ENCODE assay signal across 8 mouse cellular contexts in the genomic region with DNA sequence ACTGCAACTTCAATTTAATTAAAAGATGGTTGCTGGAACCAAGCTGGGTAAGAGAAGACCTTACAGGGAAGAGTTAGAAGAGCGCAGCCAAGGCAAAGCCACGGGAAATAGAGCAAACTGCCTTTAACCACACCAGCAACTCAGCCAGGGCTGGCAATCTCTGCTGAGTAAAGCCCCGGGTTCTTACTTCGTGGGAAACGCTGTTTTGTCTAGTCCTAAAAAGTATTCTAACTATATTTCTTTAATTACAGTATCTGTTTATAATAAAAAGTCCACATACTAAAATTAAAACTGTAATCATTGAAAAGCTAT.
A peak's percentile ranks its signal among the peaks of the same experiment; 100 is the strongest.
DNase-seq lines count a peak whose midpoint lies in the region; ATAC-seq and TF ChIP-seq lines count a peak whose summit lies in the region.

No protein-coding gene starts in this region.

- peak overlapping the region; percentile 51 for H3K4me3 ChIP-seq in kidney, embryonic 15.5 days (replicated peaks)
- H3K4me3 ChIP-seq in forebrain, embryonic 11.5 days (ENCODE audit: low read depth, low read length) = peak overlapping the region; percentile 40
- peak overlapping the region; percentile 56 for H3K4me3 ChIP-seq in kidney, postnatal 0 days (replicated peaks; ENCODE audit: low read depth, low read length)
- H3K4me3 ChIP-seq in midbrain, embryonic 13.5 days (replicated peaks) = peak overlapping the region; percentile 55

- WGBS in kidney, embryonic 15.5 days = 29% methylated on average over 5 of the region's 5 CpGs
- WGBS in forebrain, embryonic 11.5 days = 52% methylated on average over 5 of the region's 5 CpGs
- 16% methylated on average over 5 of the region's 5 CpGs for WGBS in kidney, postnatal 0 days
- WGBS in midbrain, embryonic 13.5 days = 37% methylated on average over 5 of the region's 5 CpGs

- DNase-seq in kidney, postnatal 14 days = no peak
- peak; percentile 71 for DNase-seq in adipocyte (ENCODE audit: low spot score)
- DNase-seq in forebrain, embryonic 11.5 days (ENCODE audit: low spot score) = no peak
- DNase-seq in kidney, postnatal 0 days (ENCODE audit: low spot score) = no peak
- DNase-seq in adrenal gland, postnatal 25 days = no peak
- DNase-seq in urinary bladder, postnatal 10 days (ENCODE audit: low spot score) = no peak

- ATAC-seq in kidney, embryonic 15.5 days (replicated peaks; ENCODE audit: low FRiP score) = no peak; the same call in 1 of the 2 replicates
- peak; percentile 23; the same call in 1 of the 2 replicates for ATAC-seq in forebrain, embryonic 11.5 days (replicated peaks; ENCODE audit: low FRiP score)
- no peak for ATAC-seq in kidney, postnatal 0 days (replicated peaks; ENCODE audit: low FRiP score, low read depth)
- ATAC-seq in midbrain, embryonic 13.5 days = no peak; the same call in 1 of the 2 replicates

- H3K4me1 ChIP-seq in kidney, embryonic 15.5 days = no peaks in the 10 kb centered on the region
- H3K4me1 ChIP-seq in forebrain, embryonic 11.5 days (replicated peaks; ENCODE audit: control insufficient read depth, insufficient read depth, low read length) = no peaks in the 10 kb centered on the region
- 0 out of 2 replicates have a peak, but pooled peaks cover 8% of the 10 kb centered on the region for H3K4me1 ChIP-seq in kidney, postnatal 0 days (replicated peaks; ENCODE audit: insufficient read depth, low read length)
- peaks cover 18% of the 10 kb centered on the region for H3K4me1 ChIP-seq in midbrain, embryonic 13.5 days (replicated peaks)

- no peaks in the 10 kb centered on the region for H3K9me3 ChIP-seq in kidney, embryonic 15.5 days (replicated peaks)
- H3K9me3 ChIP-seq in forebrain, embryonic 11.5 days (ENCODE audit: control insufficient read depth, low read length) = no peaks in the 10 kb centered on the region
- no peaks in the 10 kb centered on the region for H3K9me3 ChIP-seq in kidney, postnatal 0 days (replicated peaks; ENCODE audit: low read length)
- H3K9me3 ChIP-seq in midbrain, embryonic 13.5 days = no peaks in the 10 kb centered on the region

- no peak for TF ChIP-seq CTCF in kidney, postnatal 0 days (IDR thresholded peaks at IDR 0.05; ENCODE audit: low read depth)

- peak overlapping the region; percentile 56 for H3K9ac ChIP-seq in kidney, embryonic 15.5 days
- peak overlapping the region; percentile 61 for H3K9ac ChIP-seq in forebrain, embryonic 11.5 days (ENCODE audit: low read length)
- H3K9ac ChIP-seq in kidney, postnatal 0 days (ENCODE audit: low read depth, low read length) = peak overlapping the region; percentile 62
- peak overlapping the region; percentile 52 for H3K9ac ChIP-seq in midbrain, embryonic 13.5 days (replicated peaks)

- H3K27ac ChIP-seq in kidney, embryonic 15.5 days = peak overlapping the region; percentile 85
- peak overlapping the region; percentile 68 for H3K27ac ChIP-seq in forebrain, embryonic 11.5 days (ENCODE audit: low read depth, low read length)
- H3K27ac ChIP-seq in kidney, postnatal 0 days = peak overlapping the region; percentile 84
- peak overlapping the region; percentile 82 for H3K27ac ChIP-seq in midbrain, embryonic 13.5 days

- no peaks in the 10 kb centered on the region for H3K27me3 ChIP-seq in kidney, embryonic 15.5 days
- H3K27me3 ChIP-seq in forebrain, embryonic 11.5 days (ENCODE audit: control insufficient read depth, insufficient read depth, low read length) = no peaks in the 10 kb centered on the region
- no peaks in the 10 kb centered on the region for H3K27me3 ChIP-seq in kidney, postnatal 0 days (ENCODE audit: insufficient read depth, low read length)
- no peaks in the 10 kb centered on the region for H3K27me3 ChIP-seq in midbrain, embryonic 13.5 days

- H3K36me3 ChIP-seq in kidney, embryonic 15.5 days = no peaks in the 10 kb centered on the region
- H3K36me3 ChIP-seq in forebrain, embryonic 11.5 days (ENCODE audit: control insufficient read depth, insufficient read depth, low read length) = no peaks in the 10 kb centered on the region
- H3K36me3 ChIP-seq in kidney, postnatal 0 days (ENCODE audit: insufficient read depth, low read length) = no peaks in the 10 kb centered on the region
- H3K36me3 ChIP-seq in midbrain, embryonic 13.5 days = no peaks in the 10 kb centered on the region

- H3K4me2 ChIP-seq in kidney, embryonic 15.5 days = peak overlapping the region; percentile 65
- H3K4me2 ChIP-seq in forebrain, embryonic 11.5 days (ENCODE audit: low read depth, low read length, severe bottlenecking) = peak overlapping the region; percentile 75
- peak overlapping the region; percentile 67 for H3K4me2 ChIP-seq in kidney, postnatal 0 days (ENCODE audit: low read length)
- H3K4me2 ChIP-seq in midbrain, embryonic 13.5 days (replicated peaks) = peak overlapping the region; percentile 62
